Comparison of ENCODE assay signal across 32 mouse cellular contexts in genomic region chr7:44244080-44244479, GRCm38 (mm10). TPM values are rescaled to one million over a fixed set of nuclear protein-coding genes. Genes with fewer than 3 reads are reported as not detected.
"Had no signal": no experiment of that assay in that cellular context is flagged by ENCODE, and none has a peak within 500 bp of the region (broad histone marks: within the 10 kb centered on the region; RNA-seq: fewer than 3 reads in every experiment).

No protein-coding gene starts in this region.

- H3K27me3 ChIP-seq: heart, embryonic 13.5 days; heart, embryonic 15.5 days; hindbrain, embryonic 15.5 days; kidney, embryonic 15.5 days had no signal

- H3K9me3 ChIP-seq: heart, embryonic 13.5 days; heart, embryonic 15.5 days; hindbrain, embryonic 13.5 days; hindbrain, embryonic 15.5 days; kidney, embryonic 15.5 days; limb, embryonic 10.5 days; limb, embryonic 12.5 days had no signal

- H3K4me3 ChIP-seq: heart, adult 2 months; heart, embryonic 13.5 days; heart, embryonic 15.5 days; hindbrain, embryonic 13.5 days; hindbrain, embryonic 15.5 days; layer of hippocampus, adult 2 months; left cerebral cortex, adult 2 months; limb, embryonic 10.5 days; limb, embryonic 12.5 days had no signal

- H3K9ac ChIP-seq: heart, embryonic 13.5 days; heart, embryonic 15.5 days; hindbrain, embryonic 13.5 days; hindbrain, embryonic 15.5 days; kidney, embryonic 15.5 days; limb, embryonic 12.5 days had no signal

- H3K4me2 ChIP-seq: heart, embryonic 11.5 days; heart, embryonic 13.5 days; heart, embryonic 15.5 days; hindbrain, embryonic 13.5 days; hindbrain, embryonic 15.5 days; kidney, embryonic 15.5 days; limb, embryonic 12.5 days; liver, embryonic 11.5 days had no signal

- DNase-seq: gastrocnemius, postnatal 14 days; gastrocnemius, postnatal 36 days; heart, adult 11 months; heart, adult 2 months; heart, postnatal 14 days; heart, postnatal 36 days; kidney, adult 11 months; kidney, adult 2 months; kidney, adult 9 months; kidney, postnatal 14 days; kidney, postnatal 36 days; liver had no signal

- H3K27ac ChIP-seq: heart, adult 2 months; heart, embryonic 13.5 days; heart, embryonic 15.5 days; hindbrain, embryonic 13.5 days; hindbrain, embryonic 15.5 days; hindbrain, postnatal 0 days; kidney, embryonic 15.5 days; kidney, postnatal 0 days; layer of hippocampus, adult 2 months; left cerebral cortex, adult 2 months; limb, embryonic 10.5 days; limb, embryonic 12.5 days had no signal

- ATAC-seq: hindbrain, postnatal 0 days; intestine, embryonic 16.5 days had no signal

RNA-seq across cellular contexts. Expression of gene Gm36864, which starts 8.1 kb away (rescaled TPM):
- polyA plus RNA-seq: gonadal fat pad, adult 2 months; heart, adult 2 months; heart, embryonic 11.5 days; heart, embryonic 15.5 days; heart, postnatal 0 days; hindbrain, embryonic 11.5 days; hindbrain, embryonic 13.5 days; hindbrain, postnatal 0 days; intestine, embryonic 14.5 days; kidney, embryonic 15.5 days; kidney, postnatal 0 days; limb, embryonic 10.5 days; limb, embryonic 14.5 days; liver, embryonic 11.5 days had no signal

RNA-seq across cellular contexts. Expression of gene Acp4, which starts 13.1 kb away (rescaled TPM):
- polyA plus RNA-seq: gonadal fat pad, adult 2 months; heart, adult 2 months; heart, embryonic 11.5 days; heart, embryonic 13.5 days; heart, embryonic 15.5 days; heart, postnatal 0 days; hindbrain, embryonic 11.5 days; hindbrain, embryonic 15.5 days; intestine, embryonic 14.5 days; intestine, embryonic 16.5 days; kidney, adult 2 months; kidney, postnatal 0 days; large intestine, adult 2 months; limb, embryonic 12.5 days; liver, embryonic 11.5 days had no signal

RNA-seq across cellular contexts. Expression of gene Gm15517, which starts 17.2 kb away (rescaled TPM):
- polyA plus RNA-seq: heart, adult 2 months; heart, embryonic 11.5 days; heart, embryonic 13.5 days; heart, embryonic 15.5 days; heart, postnatal 0 days; hindbrain, embryonic 11.5 days; hindbrain, embryonic 13.5 days; hindbrain, postnatal 0 days; intestine, embryonic 14.5 days; intestine, embryonic 16.5 days; kidney, adult 2 months; kidney, embryonic 15.5 days; kidney, postnatal 0 days; large intestine, adult 2 months; limb, embryonic 10.5 days; limb, embryonic 12.5 days; limb, embryonic 14.5 days; liver, embryonic 11.5 days had no signal
